8 mouse cellular contexts compared by ENCODE assay signal in the genomic region with DNA sequence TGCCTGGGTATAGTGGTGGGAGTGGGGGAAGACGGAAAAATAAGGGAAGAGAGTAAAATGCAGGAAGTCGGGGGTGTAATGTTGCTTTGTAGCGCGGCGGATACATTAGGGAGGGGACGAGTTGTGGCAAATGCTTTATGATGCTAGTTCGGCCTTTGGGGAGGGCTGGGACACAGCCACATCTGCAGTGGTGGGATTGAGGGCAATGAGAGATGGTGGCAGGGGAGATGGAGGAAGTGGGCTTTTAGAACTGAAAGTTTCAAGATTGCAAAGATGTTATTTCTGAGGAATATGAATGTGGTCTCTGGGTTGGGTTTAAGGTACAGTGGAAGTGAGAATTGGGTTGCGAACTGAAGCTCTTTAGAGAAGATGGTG. TPM values are rescaled to one million over a fixed set of nuclear protein-coding genes. Genes with fewer than 3 reads are reported as not detected.
DNase-seq lines count a peak whose midpoint lies in the region; ATAC-seq and TF ChIP-seq lines count a peak whose summit lies in the region.

No protein-coding gene starts in this region.

- no peaks in the 10 kb centered on the region for H3K9me3 ChIP-seq in embryonic facial prominence, embryonic 10.5 days
- H3K9me3 ChIP-seq in liver, postnatal 0 days (ENCODE audit: low read length), result no peaks in the 10 kb centered on the region

- peak overlapping the region; percentile 92 for H3K4me2 ChIP-seq in liver, postnatal 0 days (ENCODE audit: low read depth, low read length)

- no peak for ATAC-seq in CD4-positive, CD25-positive, alpha-beta regulatory T cell, adult 4 months
- ATAC-seq in hematopoietic stem cell, adult 5-6 weeks (replicated peaks in 1 of 2; ENCODE audit: insufficient read depth in 1 of 2, low FRiP score in 2 of 2, low TSS enrichment in 1 of 2, low read depth in 1 of 2, poor library complexity in 2 of 2, severe bottlenecking in 2 of 2), result 0 out of 4 replicates have a peak, but pooled peaks have one; percentile 8 to 29
- no peak for ATAC-seq in liver, postnatal 0 days

- H3K27ac ChIP-seq in embryonic facial prominence, embryonic 10.5 days (replicated peaks), result peak overlapping the region; percentile 96
- peak overlapping the region; percentile 97 for H3K27ac ChIP-seq in liver, postnatal 0 days (ENCODE audit: low read depth)

- peaks cover 23% of the 10 kb centered on the region for H3K4me1 ChIP-seq in embryonic facial prominence, embryonic 10.5 days
- H3K4me1 ChIP-seq in liver, postnatal 0 days (ENCODE audit: insufficient read depth), result peaks cover 14% of the 10 kb centered on the region

- TF ChIP-seq CTCF in liver, postnatal 0 days (IDR thresholded peaks at IDR 0.05; ENCODE audit: low read depth), result no peak

- no peaks in the 10 kb centered on the region; the same call in 1 of the 2 replicates for H3K36me3 ChIP-seq in embryonic facial prominence, embryonic 10.5 days (replicated peaks)
- no peaks in the 10 kb centered on the region for H3K36me3 ChIP-seq in liver, postnatal 0 days (replicated peaks; ENCODE audit: insufficient read depth, low read length)

- peak overlapping the region; percentile 97 for H3K4me3 ChIP-seq in embryonic facial prominence, embryonic 10.5 days
- peak overlapping the region; percentile 92 for H3K4me3 ChIP-seq in liver, postnatal 0 days (ENCODE audit: low read depth, low read length)

- peak; percentile 44 for DNase-seq in CD4-positive, CD25-positive, alpha-beta regulatory T cell, adult 2 months (ENCODE audit: low read depth, low spot score)
- peak; percentile 77 for DNase-seq in A20 (ENCODE audit: low read depth, low spot score)
- no peak for DNase-seq in embryonic facial prominence, embryonic 10.5 days (ENCODE audit: low spot score)
- DNase-seq in liver, postnatal 0 days, result peak; percentile 31
- peak; percentile 17 for DNase-seq in spleen, adult 12 weeks (ENCODE audit: low spot score)
- DNase-seq in gastrocnemius, postnatal 25 days, result no peak

- peak overlapping the region; percentile 99 for H3K9ac ChIP-seq in liver, postnatal 0 days (replicated peaks)

- no peak for TF ChIP-seq EP300 in liver, postnatal 0 days (IDR thresholded peaks at IDR 0.05; ENCODE audit: low read depth)

- no peaks in the 10 kb centered on the region for H3K27me3 ChIP-seq in embryonic facial prominence, embryonic 10.5 days (replicated peaks; ENCODE audit: low read depth, poor library complexity, severe bottlenecking)
- no peaks in the 10 kb centered on the region for H3K27me3 ChIP-seq in liver, postnatal 0 days (ENCODE audit: insufficient read depth, low read length)

- WGBS in embryonic facial prominence, embryonic 10.5 days, result 3% methylated on average over 8 of the region's 8 CpGs
- WGBS in liver, postnatal 0 days (ENCODE audit: insufficient replicate concordance), result 2% methylated on average over 8 of the region's 8 CpGs

RNA-seq across cellular contexts. Expression of a gene that starts 1.2 kb away (rescaled TPM):
- 10 to 100 TPM; 70.3 to 72.6 TPM for polyA plus RNA-seq in CD4-positive, CD25-positive, alpha-beta regulatory T cell, adult 4 months (2017; shearing (Covaris generic))
- polyA plus RNA-seq in embryonic facial prominence, embryonic 10.5 days (2016; fragmentation: Nextera tagmentation; extraction: Ambion mirVana), result 51.3 and 53.5 TPM in 2 replicates
- 45.5 and 64.8 TPM in 2 replicates for total RNA-seq in hematopoietic stem cell, adult 5-6 weeks (2017)
- 66.3 and 73.8 TPM in 2 replicates for polyA plus RNA-seq in liver, postnatal 0 days (2015; fragmentation: Nextera tagmentation; extraction: Ambion mirVana)
- total RNA-seq in gastrocnemius, postnatal 25 days (2021), result 10 to 100 TPM; 92.9 to 99.0 TPM

RNA-seq across cellular contexts. Expression of a gene that starts 28.0 kb away (rescaled TPM):
- polyA plus RNA-seq in CD4-positive, CD25-positive, alpha-beta regulatory T cell, adult 4 months (2017; shearing (Covaris generic)), result not detected
- 47.8 and 49.7 TPM in 2 replicates for polyA plus RNA-seq in embryonic facial prominence, embryonic 10.5 days (2016; fragmentation: Nextera tagmentation; extraction: Ambion mirVana)
- total RNA-seq in hematopoietic stem cell, adult 5-6 weeks (2017), result 1.6 and 2.6 TPM in 2 replicates
- 1.4 and 1.5 TPM in 2 replicates for polyA plus RNA-seq in liver, postnatal 0 days (2015; fragmentation: Nextera tagmentation; extraction: Ambion mirVana)
- total RNA-seq in gastrocnemius, postnatal 25 days (2021), result 10 to 100 TPM; 10.1 TPM

Comparison
In these comparisons a context has a peak if more than half of its experiments do, and no peak if none do; other contexts are left out.
1. DNase-seq: peak in CD4-positive, CD25-positive, alpha-beta regulatory T cell, adult 2 months (single experiment), A20 (single experiment), liver, postnatal 0 days (single experiment) and spleen, adult 12 weeks (single experiment); none in embryonic facial prominence, embryonic 10.5 days (single experiment) and gastrocnemius, postnatal 25 days (single experiment).
2. ATAC-seq: peak in hematopoietic stem cell, adult 5-6 weeks (2 of 2); none in CD4-positive, CD25-positive, alpha-beta regulatory T cell, adult 4 months (single experiment) and liver, postnatal 0 days (single experiment).
3. RNA of a gene that starts 28.0 kb away (polyA plus RNA-seq): 47.8 to 49.7 TPM in embryonic facial prominence, embryonic 10.5 days; 1.4 to 1.5 TPM in liver, postnatal 0 days and not detected in CD4-positive, CD25-positive, alpha-beta regulatory T cell, adult 4 months; every median in the first group is over 10 times any median in the second.